Mouse (Mus musculus) embryonic fibroblast, embryonic 13.5 days (primary cell): ENCODE measurements around the gene Disp3. TPM values are rescaled to one million over a fixed set of nuclear protein-coding genes. Genes with fewer than 3 reads are reported as not detected.

Source experiments
- H3K27ac ChIP-seq: 2 replicates; pipeline ENCODE4 v1.5.1; 2012; ENCODE audit warnings: low read length, control low read depth, inconsistent platforms; ENCODE audit not compliant: insufficient read depth
- H3K4me1 ChIP-seq: 2 replicates; pipeline ENCODE4 v1.6.1; 2011; ENCODE audit warnings: low read length; ENCODE audit not compliant: control insufficient read depth, insufficient read depth
- H3K4me3 ChIP-seq: 2 replicates; pipeline ENCODE4 v1.5.1; 2011; ENCODE audit warnings: mild to moderate bottlenecking, control low read depth, low read length; ENCODE audit not compliant: insufficient read depth
- CTCF ChIP-seq: IDR thresholded peaks from 2 replicates; pipeline ENCODE4 v1.5.1; 2011; ENCODE audit warnings: mild to moderate bottlenecking, control low read depth, low read length, moderate library complexity, borderline replicate concordance; ENCODE audit not compliant: insufficient read depth
- POLR2A ChIP-seq: IDR thresholded peaks from 2 replicates; pipeline ENCODE4 v1.6.1; 2011; ENCODE audit warnings: low read depth, mild to moderate bottlenecking, control low read depth, low read length, moderate library complexity
- polyA plus RNA-seq: library from polyadenylated mRNA; stranded (reverse); fragments of >200 nt; gene quantifications from 2 replicates; pipeline ENCODE4 v1.2.4, GENCODE M21; 2011; ENCODE audit warnings: low read depth; ENCODE audit not compliant: missing spikeins, insufficient read length

Disp3 gene
- polyA plus RNA-seq, 1 experiment, result not detected

- TF ChIP-seq CTCF (no peak), POLR2A (no peak)
- Histone ChIP-seq H3K4me3 (no peak overlapping the region), H3K4me1 (no peaks in the 10 kb centered on the region), H3K27ac (no peak overlapping the region)
These were observed 27.8 kb upstream of the Disp3 start for GRCm38 (mm10) chr4:148315377-148316175.

GRCm38 (mm10) chr4:148314396-148314795 lies 26.6 kb upstream of the Disp3 start:
- TF ChIP-seq CTCF, result no peak
- H3K27ac ChIP-seq, result no peak overlapping the region
- no peaks in the 10 kb centered on the region for H3K4me1 ChIP-seq
- H3K4me3 ChIP-seq, result no peak overlapping the region

- no peak overlapping the region for H3K27ac ChIP-seq
- TF ChIP-seq POLR2A (no peak), CTCF (no peak)
- no peak overlapping the region for H3K4me3 ChIP-seq
- no peaks in the 10 kb centered on the region for H3K4me1 ChIP-seq
These were observed 25.8 kb upstream of the Disp3 start for GRCm38 (mm10) chr4:148313601-148314000.

- no peak for TF ChIP-seq CTCF
- TF ChIP-seq POLR2A, result no peak
- no peak overlapping the region for H3K4me3 ChIP-seq
- no peaks in the 10 kb centered on the region for H3K4me1 ChIP-seq
- no peak overlapping the region for H3K27ac ChIP-seq
These were observed 24.7 kb upstream of the Disp3 start for GRCm38 (mm10) chr4:148312296-148313116.

GRCm38 (mm10) chr4:148310845-148311244 lies 23.1 kb upstream of the Disp3 start:
- no peak overlapping the region for H3K4me3 ChIP-seq
- no peak overlapping the region for H3K27ac ChIP-seq
- TF ChIP-seq POLR2A, result no peak
- TF ChIP-seq CTCF, result no peak
- peaks cover 3% of the 10 kb centered on the region; the same call in 1 of the 2 replicates for H3K4me1 ChIP-seq

GRCm38 (mm10) chr4:148310126-148310525 lies 22.4 kb upstream of the Disp3 start:
- no peak overlapping the region for H3K4me3 ChIP-seq

GRCm38 (mm10) chr4:148306406-148307083 lies 18.8 kb upstream of the Disp3 start:
- H3K4me3 ChIP-seq, result no peak overlapping the region
- H3K27ac ChIP-seq, result no peak overlapping the region
- peaks cover 3% of the 10 kb centered on the region; the same call in 1 of the 2 replicates for H3K4me1 ChIP-seq
- TF ChIP-seq POLR2A (no peak), CTCF (no peak)

More at GRCm38 (mm10) chr4:148310126-148310525, 22.4 kb upstream of the Disp3 start:
- TF ChIP-seq CTCF, result no peak
- no peak for TF ChIP-seq POLR2A
- Histone ChIP-seq H3K27ac (no peak overlapping the region), H3K4me1 (peaks cover 3% of the 10 kb centered on the region; the same call in 1 of the 2 replicates)

GRCm38 (mm10) chr4:148298720-148299119 lies 11.0 kb upstream of the Disp3 start:
- Histone ChIP-seq H3K27ac (no peak overlapping the region), H3K4me3 (no peak overlapping the region), H3K4me1 (no peaks in the 10 kb centered on the region)
- TF ChIP-seq CTCF (no peak), POLR2A (no peak)

- Histone ChIP-seq H3K27ac (no peak overlapping the region), H3K4me3 (no peak overlapping the region), H3K4me1 (no peaks in the 10 kb centered on the region)
- no peak for TF ChIP-seq POLR2A
- TF ChIP-seq CTCF, result no peak
These were observed 9.9 kb upstream of the Disp3 start for GRCm38 (mm10) chr4:148297640-148298039.
